Comparison of ENCODE assay signal across 10 mouse cellular contexts in genomic region chr1:71289511-71289910, GRCm38 (mm10).
DNase-seq lines count a peak whose midpoint lies in the region; ATAC-seq and TF ChIP-seq lines count a peak whose summit lies in the region.
"Had no signal": no experiment of that assay in that cellular context is flagged by ENCODE, and none has a peak within 500 bp of the region (broad histone marks: within the 10 kb centered on the region; RNA-seq: fewer than 3 reads in every experiment).

No protein-coding gene starts in this region.

- no peak for ATAC-seq in midbrain, postnatal 0 days (ENCODE audit: low FRiP score)

- intact Hi-C loops in heart, postnatal 10 days (cut with DNase I) = loop anchor here (1.0 to 5.0 kb wide), 3 partner anchors 217 to 848 kb away; no protein-coding TSS in a partner anchor
- intact Hi-C loops in heart, postnatal 25 days (cut with DNase I) = loop anchor here (2.0 to 5.0 kb wide), 3 partner anchors 73 to 833 kb away; no protein-coding TSS in a partner anchor

- H3K36me3 ChIP-seq in midbrain, postnatal 0 days (ENCODE audit: insufficient read depth, low read length) = no peaks in the 10 kb centered on the region
- no peaks in the 10 kb centered on the region for H3K36me3 ChIP-seq in thymus, adult 2 months (ENCODE audit: control insufficient read depth, insufficient read depth, low read length)
- H3K36me3 ChIP-seq: embryonic facial prominence, embryonic 12.5 days; midbrain, embryonic 12.5 days had no signal

- no peaks in the 10 kb centered on the region for H3K27me3 ChIP-seq in midbrain, postnatal 0 days (ENCODE audit: insufficient read depth, low read length)
- no peaks in the 10 kb centered on the region for H3K27me3 ChIP-seq in thymus, adult 2 months (ENCODE audit: control insufficient read depth, insufficient read depth, low read length)
- H3K27me3 ChIP-seq: embryonic facial prominence, embryonic 12.5 days; midbrain, embryonic 12.5 days had no signal

- H3K9ac ChIP-seq in midbrain, postnatal 0 days (replicated peaks; ENCODE audit: low read length, poor library complexity, severe bottlenecking) = no peak overlapping the region
- H3K9ac ChIP-seq: embryonic facial prominence, embryonic 12.5 days; midbrain, embryonic 12.5 days had no signal

- peak; percentile 76 for TF ChIP-seq CTCF in midbrain, postnatal 0 days (IDR thresholded peaks at IDR 0.05)
- TF ChIP-seq CTCF in thymus, adult 2 months (IDR thresholded peaks at IDR 0.05; ENCODE audit: borderline replicate concordance, control insufficient read depth, extremely low read depth, insufficient read depth, low read length, poor library complexity) = no peak

- no peaks in the 10 kb centered on the region for H3K4me1 ChIP-seq in midbrain, postnatal 0 days (ENCODE audit: insufficient read depth, low read length)
- H3K4me1 ChIP-seq in thymus, adult 2 months (replicated peaks; ENCODE audit: control insufficient read depth, insufficient read depth, low read length) = no peaks in the 10 kb centered on the region
- H3K4me1 ChIP-seq: embryonic facial prominence, embryonic 12.5 days had no signal

- WGBS in midbrain, postnatal 0 days = 30% methylated on average over 5 of the region's 5 CpGs
- 12% methylated on average over 5 of the region's 5 CpGs for WGBS in thymus, adult 2 months

- TF ChIP-seq POLR2A in thymus, adult 2 months (IDR thresholded peaks at IDR 0.05; ENCODE audit: control insufficient read depth, extremely low read depth, insufficient read depth, low read length, poor library complexity) = no peak

- no peak overlapping the region for H3K27ac ChIP-seq in midbrain, postnatal 0 days (ENCODE audit: low read depth, low read length)
- no peak overlapping the region for H3K27ac ChIP-seq in thymus, adult 2 months (ENCODE audit: control insufficient read depth, insufficient read depth, low read length)
- H3K27ac ChIP-seq: embryonic facial prominence, embryonic 12.5 days; midbrain, embryonic 12.5 days had no signal

- no peak overlapping the region for H3K4me2 ChIP-seq in midbrain, postnatal 0 days (ENCODE audit: low read depth, low read length, poor library complexity, severe bottlenecking)
- H3K4me2 ChIP-seq: embryonic facial prominence, embryonic 12.5 days; midbrain, embryonic 12.5 days had no signal

- H3K4me3 ChIP-seq in midbrain, postnatal 0 days (ENCODE audit: low read depth, low read length) = no peak overlapping the region
- no peak overlapping the region for H3K4me3 ChIP-seq in thymus, adult 2 months (ENCODE audit: control insufficient read depth, insufficient read depth, low read length)
- H3K4me3 ChIP-seq: embryonic facial prominence, embryonic 12.5 days; midbrain, embryonic 12.5 days had no signal

- DNase-seq in heart, postnatal 10 days = peak; percentile 70 to 82
- no peak for DNase-seq in heart, postnatal 25 days (ENCODE audit: low spot score)
- peak; percentile 32 for DNase-seq in Muller cell, postnatal 12 days (ENCODE audit: inconsistent ontology term)
- peak; percentile 22 for DNase-seq in cerebellum, adult 9-11 months
- DNase-seq in gastrocnemius, postnatal 10 days = peak; percentile 66
- peak; percentile 60 to 85 for DNase-seq in layer of hippocampus, postnatal 25 days (ENCODE audit: extremely low spot score in 1 of 2, low spot score in 1 of 2)
- DNase-seq in midbrain, postnatal 0 days (ENCODE audit: low spot score) = peak; percentile 51
- DNase-seq in thymus, adult 2 months = peak; percentile 22

- no peaks in the 10 kb centered on the region for H3K9me3 ChIP-seq in midbrain, postnatal 0 days (ENCODE audit: low read length)
- H3K9me3 ChIP-seq: embryonic facial prominence, embryonic 12.5 days; midbrain, embryonic 12.5 days had no signal
